Mouse (Mus musculus) yolk sac, embryonic 10.5 days (tissue): ENCODE data around the gene Rab1b.
"Not testable (repeated sequence)": the region's sequence is repeated elsewhere in the genome, so short reads cannot be mapped to it uniquely, and the experiment has no call there.

Experiments
- DNase-seq: peaks from one replicate; pipeline ENCODE4 v3.0.0-alpha.2; 2017; ENCODE audit warnings: low spot score

Rab1b gene

DNA sequence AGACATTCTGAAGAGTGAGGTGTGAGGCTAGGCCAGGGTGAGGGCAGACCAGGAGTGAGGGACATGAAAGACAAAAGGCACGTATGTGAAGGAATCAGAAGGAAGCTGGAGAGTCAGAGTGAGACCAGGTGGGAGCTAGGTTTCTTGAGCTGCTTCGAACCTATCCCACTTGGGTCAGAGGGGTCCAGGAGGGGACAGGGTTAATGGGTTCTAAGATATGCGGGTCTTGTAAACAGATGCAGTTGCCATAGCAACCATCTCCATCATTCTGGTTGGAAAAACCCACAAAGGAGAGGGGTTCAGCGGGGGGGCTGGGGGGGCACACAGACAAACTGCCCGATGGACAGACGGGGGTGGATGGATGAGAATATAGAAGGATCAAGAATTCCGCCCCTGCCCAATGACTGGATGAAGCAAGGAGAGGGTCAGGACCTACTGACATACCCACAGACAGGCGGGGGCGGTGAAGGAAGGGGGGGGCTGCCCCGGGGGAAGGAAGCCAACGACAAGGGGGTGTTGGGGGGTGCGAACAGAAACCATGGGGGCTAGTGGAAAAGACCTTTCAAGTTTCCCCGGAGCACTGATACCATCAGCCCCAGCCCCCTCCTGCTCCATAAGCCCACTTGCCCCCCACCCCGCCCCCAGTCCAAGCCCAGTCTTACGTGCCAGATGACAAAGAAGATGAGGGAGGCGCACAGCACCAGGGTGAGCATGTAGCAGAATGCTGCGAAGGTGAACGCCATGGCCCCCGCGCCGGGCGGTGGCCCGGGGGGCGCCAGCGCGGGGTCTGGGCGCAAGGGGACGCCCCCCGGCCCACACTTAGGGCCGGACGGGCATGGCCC, 9.1 kb downstream of the Rab1b start:
- DNase-seq: no peak

DNA sequence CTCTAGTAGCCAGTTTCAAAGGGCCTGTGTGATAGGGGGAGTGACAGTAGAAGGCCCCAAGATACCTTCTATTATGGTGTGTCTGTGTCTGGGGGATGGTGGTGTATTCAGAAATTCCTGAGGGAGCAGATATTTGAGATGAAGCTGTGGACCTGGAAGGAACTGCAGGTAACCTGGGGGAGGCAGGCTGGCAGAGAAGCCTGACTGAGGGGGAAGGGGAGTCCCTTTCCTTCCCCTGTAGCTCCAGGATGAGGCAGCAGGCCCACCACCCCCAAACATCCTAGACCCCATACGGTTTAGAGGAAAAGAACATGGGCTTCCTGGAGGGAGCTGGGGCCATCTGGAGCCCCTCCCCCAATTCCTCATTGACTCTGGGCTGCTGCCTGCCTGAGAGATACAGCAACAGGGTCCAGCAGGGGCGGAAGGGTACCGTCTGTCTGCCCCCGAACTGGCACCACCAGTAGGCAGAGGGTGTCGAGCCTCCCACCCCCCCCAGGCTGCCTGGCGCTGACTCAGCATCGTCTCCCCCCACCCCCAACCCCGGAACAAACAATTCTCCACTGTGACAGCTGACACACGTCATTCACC, 10.9 kb downstream of the Rab1b start:
- no peak for DNase-seq

DNA sequence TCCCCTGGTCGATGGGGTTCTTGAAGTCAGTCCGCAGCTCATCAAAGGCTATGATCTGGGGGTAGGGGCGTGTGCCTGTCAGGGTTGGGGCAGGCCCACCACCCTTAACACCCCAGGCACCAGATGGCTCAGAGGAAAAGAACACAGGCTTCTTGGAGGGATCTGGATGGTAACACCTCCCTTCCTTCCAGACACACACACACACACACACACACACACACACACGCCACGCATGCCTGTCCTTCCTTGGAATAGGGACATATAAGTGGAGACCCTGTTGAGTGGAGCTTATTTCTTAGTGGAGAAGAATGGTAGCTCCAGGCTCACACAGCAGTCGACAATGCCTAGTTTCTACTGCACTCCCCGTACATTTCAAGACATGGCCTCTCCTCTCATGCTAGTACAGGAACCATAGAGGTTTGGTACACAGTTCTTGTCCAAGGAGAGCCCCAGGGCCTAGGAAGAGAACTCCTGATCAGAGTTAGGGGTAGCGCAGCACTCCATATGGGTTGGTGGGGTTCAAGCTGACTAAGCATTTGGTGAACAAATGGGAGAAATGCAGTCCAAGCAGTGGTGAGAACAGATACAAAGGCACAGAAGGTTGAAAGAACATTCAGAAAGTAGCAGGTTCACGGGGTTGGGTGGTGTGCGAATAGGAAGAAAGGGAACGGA, 12.0 kb downstream of the Rab1b start:
- DNase-seq: no peak

DNA sequence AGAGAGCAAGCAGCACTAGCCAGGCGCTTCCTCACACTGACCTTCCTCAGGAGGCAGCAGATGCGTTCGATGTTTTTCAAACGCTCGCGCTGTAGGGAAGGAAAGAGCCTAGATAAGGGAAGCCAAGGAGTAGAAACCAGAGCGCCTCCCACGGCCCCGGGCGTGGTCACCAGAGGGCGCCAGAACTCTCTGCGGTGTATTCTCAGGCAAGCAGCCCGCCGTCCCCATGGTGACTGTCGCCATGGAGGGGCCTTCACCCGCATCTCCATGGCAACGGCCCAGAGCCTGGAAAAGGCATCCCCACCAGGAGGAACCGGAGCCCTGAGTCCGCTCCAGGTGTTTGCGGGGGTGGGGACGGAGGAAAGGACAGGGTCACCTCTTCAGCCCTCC, 12.6 kb downstream of the Rab1b start:
- DNase-seq: peak; percentile 90

DNA sequence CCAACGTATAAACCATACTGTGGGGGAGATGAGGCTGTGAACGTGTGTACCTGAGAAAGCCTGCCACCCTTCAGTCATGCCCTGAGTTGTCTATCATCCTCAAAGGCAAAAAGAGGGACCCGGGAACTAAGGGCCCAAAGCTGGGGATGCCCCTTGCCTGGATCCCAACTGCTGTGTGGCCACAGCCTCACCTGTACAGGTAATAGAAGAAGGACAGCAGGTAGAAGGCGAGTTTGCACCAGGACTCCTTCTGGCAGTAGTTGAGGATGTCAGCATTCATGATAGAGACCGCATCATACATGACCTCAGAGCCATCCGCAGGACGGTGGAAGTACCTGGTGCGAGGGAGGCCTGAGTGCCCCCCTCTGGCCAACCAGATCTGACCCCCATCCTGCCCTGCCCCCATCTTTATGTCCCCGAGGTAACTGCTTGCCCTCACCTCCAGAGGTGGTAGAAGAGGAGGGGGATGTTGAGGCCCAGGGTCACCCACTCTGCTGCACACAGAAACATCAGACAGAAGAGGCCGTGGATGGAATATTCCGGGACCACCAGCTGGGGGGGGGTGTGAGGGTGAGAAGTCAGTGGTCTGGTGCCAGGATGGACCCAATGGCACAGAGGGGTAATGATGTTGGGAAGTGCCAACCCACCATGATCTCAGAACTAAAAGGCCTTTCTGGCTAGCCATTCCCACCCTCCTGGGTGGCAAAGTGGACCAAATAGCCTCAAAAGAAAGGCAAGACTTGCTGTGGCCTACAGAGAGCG, 13.2 kb downstream of the Rab1b start:
- no peak for DNase-seq

DNA sequence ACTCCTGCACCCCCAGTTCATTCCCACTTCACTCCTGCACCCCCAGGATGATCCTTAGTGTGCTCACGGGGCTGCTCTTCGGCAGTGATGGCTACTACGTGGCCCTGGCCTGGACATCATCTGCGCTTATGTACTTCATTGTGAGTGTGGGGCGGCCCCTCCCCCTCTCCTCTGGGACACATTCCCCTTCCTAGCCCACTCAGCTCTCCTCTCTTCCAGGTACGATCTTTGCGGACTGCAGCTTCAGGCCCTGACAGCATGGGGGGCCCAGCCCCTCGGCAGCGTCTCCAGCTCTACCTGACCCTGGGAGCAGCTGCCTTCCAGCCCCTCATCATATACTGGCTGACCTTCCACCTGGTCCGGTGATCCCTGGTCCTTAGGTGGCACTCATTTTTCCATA, 14.8 kb downstream of the Rab1b start:
- DNase-seq: no peak

DNA sequence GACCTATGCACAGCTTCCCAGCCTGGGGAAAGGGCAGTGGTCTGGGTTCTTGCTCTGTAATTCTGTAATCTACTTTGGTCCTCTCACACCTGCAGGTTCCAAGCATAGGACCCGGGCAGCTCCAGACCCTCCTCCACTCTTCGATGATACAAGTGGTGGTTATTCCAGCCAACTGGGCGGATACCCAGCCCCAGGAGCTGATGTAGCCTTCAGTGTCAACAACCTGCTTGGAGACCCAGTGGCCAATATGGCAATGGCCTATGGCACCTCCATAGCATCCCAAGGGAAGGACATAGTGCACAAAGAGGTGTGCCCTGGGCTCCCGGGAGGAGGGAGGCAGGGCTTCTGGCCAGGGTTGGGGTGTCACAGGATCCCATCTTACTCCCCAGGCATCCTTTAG, 17.5 kb downstream of the Rab1b start:
- DNase-seq: no peak

DNA sequence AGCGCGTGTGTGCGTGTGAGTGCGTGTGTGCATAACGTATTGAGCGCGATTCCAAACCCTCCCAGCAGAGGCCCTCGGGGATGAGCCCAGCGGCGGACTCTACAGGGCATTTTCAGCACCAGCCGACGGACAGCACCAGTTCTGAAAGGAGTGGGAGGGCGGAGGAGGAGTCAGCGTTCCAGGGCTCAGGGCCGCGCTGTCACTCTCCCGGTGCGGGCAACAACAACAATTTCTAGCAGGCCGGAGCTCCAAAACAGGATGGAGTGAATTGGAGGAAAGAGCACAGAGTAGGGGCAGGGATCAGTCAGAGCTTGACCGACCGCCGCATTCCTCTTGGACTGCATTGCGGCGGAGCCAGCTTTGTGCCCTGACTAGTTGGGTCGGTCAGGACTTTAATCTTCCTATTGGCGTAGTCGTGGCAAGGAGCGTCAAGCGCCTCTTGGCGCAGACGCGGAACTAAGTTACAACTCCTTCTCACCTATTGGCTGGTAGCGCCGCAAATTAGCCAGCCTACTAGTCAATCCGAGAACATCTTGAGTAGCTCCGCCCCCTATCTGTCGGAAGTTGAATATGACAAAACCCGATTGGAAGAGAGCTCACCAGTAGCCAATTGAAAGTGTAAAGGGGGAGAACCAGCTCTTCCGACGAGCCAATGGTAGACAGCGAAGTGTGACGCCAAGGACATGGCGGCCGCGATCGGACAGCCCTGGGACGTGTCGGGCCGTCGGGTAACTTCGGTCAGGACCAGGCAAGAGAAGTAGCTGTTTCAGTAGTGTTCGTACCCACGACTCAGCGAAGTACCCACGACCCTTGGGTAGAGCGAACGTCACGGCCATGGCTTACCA, 18.8 kb downstream of the Rab1b start, which contains the start of gene Yif1a:
Yif1a (plus strand) TSS at position 655 of the 845 bp plus-strand sequence.
- DNase-seq: peak; percentile 96

DNA sequence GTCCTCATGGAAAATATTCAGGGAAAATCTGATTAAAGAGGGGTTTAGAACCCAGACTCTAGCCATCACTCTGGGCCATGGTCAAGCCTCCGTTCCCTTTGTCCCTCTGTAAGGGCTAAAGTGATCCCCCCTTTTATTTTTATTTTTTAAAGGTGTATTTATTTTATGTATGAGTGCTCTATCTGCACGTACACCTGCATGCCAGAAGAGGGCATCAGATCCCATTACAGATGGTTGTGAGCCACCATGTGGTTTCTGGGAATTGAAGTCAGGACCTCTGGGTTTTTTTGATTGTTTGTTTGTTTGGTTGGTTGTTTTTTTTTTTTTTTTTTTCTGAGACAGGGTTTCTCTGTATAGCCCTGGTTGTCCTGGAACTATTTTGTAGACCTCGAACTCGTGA, 20.3 kb downstream of the Rab1b start:
- not testable (repeated sequence) for DNase-seq

DNA sequence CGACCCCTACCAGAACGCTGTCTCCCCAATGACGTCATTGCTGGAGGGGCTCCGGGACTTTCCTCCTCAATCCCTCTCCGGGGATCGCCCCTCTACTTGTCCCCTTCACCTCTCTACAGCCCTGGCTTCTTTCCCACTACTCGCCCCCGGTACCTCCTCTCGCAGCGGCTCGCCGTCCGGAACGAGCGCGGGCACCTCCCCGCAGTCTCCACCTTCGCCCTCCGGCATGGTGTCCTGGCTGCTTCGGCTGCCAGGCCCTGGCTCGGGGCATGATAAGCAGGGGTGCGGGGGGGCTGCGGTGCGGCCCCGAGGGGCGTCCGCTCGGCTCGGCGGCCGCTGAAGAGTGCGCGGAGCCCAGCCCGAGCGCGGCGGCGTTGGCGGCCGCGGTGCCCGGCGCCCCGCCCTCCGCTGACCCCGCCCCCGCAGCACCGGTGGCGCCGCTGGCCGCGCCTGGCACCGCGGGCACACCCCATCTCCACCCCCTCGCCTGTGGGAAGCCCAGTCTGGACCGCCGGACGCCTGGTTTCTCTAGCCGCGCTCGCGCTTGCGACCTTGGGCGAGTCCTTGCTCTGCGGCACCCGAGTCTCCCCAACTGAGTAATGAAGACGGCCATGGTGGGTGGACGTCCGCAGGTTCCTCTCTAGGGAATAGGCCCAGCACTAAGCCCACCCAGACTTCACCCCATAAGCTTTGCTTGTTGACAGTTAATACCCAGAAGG, 21.6 kb downstream of the Rab1b start, which contains the start of gene Tmem151a:
Tmem151a (minus strand) TSS at position 387 of the 719 bp plus-strand sequence.
- no peak for DNase-seq

DNA sequence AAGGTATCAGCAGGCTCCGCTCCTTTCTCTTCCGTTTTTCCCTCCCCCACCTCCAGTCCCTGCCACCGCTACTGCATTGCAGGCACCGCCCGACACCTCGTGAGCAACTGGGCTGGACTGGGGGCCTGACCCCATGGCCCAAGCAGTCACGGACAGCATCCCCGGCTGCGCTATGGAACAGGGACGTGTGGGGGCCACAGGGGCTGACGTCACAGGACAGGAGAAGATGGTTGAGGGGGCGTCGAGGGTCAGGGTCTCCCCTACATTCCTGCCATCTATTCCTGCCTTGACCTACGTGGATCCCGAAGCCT, 22.1 kb downstream of the Rab1b start:
- no peak for DNase-seq

DNA sequence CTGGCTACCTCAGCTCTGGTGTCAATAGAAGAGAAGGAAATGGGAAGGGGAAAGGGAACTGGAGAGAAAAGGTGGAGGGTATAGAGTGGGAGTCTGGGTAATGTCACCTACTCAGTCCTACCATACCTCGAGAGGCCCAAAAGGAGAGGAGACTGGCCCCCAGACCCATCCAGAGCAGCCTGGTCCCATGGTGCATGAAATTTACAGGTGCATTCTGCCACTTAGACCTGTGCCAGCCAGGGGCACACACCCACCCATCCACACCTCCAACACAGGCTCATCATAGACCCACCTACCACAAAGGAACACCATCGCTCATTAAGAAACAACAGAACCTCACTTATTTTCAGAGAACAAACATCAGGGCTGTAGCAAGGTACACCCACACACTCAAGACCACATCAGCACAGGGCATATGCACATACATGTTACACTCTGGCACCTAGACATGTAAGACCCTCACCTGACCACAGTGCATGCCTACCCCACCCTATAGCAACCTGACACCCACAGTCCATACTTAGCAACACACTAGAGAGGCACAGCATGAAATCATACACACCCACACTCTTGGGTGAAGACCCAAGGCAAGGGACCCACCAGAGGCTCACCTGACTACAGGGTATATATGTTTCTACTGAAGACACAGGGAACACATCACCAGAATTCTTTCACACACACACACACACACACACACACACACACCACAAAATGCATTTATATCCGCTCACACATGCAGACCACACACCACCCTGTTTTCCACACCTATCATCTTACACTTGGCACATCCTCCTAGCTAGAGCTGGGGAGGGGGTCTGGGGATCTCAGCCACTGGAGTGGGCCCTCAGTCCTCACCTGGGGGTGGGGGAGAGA, 22.7 kb downstream of the Rab1b start:
- no peak for DNase-seq

DNA sequence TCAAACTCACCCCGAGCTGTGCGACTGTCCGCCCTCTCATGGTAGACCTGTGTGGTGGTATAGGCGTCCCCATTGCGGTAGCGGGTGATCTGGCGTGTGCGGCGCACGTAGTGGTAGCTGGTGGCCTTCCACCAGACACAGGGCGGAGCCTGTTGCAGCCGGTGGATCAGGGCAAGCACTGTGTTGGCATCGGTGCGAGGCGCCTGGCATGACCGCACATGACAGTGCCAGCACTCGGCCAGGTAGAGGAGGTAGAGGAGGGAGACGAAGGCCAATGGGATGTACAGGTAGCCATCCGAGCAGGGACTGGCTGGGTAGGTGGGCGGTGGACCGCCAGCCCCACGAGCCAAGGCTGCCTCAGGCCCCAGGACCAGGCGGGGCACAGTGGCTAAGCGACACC, 24.3 kb downstream of the Rab1b start:
- DNase-seq: no peak

DNA sequence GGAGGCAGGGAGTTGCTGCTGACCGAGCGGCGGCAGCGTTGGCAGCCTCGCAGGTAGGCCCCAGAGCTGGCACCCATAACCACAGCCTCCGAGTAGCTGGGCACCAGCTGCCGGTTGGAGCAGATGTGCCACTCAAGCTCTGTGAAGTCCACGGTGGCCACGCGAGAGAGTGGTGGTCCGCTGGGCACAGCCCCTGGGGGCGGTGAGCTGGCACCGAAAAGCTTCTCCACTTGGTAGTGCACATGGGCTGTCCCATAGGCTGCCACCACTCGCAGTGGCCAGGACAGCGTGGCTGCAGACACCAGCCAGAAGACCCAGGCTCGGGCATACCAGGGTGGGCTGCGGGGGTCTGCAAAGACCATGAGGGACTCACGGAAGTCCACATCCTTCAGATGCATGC, 24.9 kb downstream of the Rab1b start:
- no peak for DNase-seq

DNA sequence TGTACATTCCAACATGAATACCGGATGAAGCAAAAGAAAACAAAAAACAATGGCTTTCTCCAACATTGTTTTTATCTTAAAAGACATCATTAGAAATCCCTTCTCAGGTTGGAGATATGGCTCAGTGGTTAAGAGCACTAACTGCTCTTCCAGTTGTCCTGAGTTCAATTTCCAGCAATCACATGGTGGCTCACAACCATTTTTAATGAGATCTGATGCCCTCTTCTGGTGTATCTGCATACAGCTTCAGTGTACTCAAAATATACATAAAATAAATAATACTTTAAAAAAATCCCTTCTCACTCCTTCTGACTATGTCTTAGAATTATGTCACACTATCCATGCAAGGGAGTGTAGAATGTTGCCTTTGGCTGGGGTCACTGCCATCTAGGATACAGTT, 27.6 kb downstream of the Rab1b start:
- no peak for DNase-seq

DNA sequence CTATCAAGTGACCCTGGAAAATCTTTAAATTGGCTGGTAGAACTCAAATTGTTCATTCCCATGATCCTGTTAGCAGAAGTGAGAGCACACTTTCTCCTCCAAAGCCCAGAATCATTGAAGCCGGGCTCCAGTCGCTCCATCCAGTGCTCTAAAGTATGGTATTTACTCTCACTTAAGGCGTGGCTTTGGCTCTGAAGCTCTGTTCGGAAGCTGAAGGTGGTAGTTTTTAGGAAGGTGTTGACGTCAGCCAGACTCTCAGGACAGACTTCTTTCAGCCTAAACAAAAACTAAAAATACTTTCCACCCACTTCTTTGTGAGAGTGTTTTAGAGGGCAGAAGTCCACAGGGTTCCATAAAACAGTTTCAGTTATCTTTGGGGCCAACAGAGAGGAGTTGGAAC, 33.4 kb downstream of the Rab1b start:
- no peak for DNase-seq

DNA sequence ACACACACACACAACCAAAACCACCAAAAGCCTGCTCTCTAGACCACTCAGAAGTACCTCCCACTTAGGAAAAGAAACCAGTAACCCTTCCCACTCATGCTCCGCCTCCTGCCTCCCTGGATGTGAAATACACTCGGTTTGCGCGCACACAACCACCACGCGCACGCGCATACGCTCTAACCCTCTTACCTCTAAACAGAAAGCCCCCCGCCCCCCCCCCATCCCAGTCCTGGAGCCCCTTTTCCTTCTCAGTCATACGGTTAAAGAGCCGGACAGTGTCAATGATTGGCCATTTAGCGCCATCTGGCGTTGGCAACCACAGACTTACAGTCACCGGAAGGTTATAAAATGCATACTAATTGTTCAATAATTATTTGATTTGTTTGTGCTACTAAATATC, 33.8 kb downstream of the Rab1b start:
- DNase-seq: peak; percentile 75

DNA sequence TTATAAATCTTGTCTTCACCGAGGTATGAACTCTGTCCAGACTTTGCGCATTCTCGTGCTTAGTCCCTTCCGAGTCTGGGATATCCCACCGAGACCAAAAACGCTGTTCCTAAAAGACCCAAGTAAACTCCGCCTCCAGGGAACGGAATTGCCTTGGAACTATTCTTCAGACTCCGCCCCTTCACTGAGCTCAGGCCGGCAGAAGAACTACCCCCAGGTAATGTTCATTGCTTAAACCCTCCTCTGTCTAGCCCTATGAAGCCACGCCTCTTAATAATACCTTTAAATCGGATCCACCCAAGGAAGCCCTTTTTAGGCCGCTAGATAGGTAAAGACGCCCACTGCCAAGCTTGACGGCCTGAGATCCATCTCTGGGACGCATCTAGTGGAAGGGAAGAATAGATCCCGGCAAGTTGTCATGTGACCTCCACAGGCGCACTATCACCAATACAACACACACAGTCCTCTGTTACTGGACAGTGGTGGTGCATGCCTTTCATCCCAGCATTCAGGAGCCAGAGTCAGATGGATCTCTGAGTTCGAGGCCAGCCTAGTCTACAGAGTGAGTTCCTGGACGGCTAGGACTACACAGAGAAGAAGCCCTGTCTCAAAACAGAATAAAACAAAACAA, 34.4 kb downstream of the Rab1b start:
- peak; percentile 49 for DNase-seq
